Mouse (Mus musculus) brain, embryonic 14.5 days (tissue): ENCODE data around the gene Ebf1.

Experiments
- CTCF ChIP-seq: fragments of 200-500 bp; IDR thresholded peaks from 2 replicates; pipeline ENCODE4 v1.5.1; 2012; ENCODE audit warnings: inconsistent platforms, mild to moderate bottlenecking, moderate library complexity, borderline replicate concordance; ENCODE audit not compliant: insufficient read depth, insufficient read length; ENCODE audit errors: extremely low read depth
- POLR2A ChIP-seq: fragments of 200-500 bp; IDR thresholded peaks from 2 replicates; pipeline ENCODE4 v1.6.1; 2012; ENCODE audit warnings: mild to moderate bottlenecking, inconsistent platforms, borderline replicate concordance; ENCODE audit not compliant: poor library complexity, insufficient read depth, insufficient read length, severe bottlenecking; ENCODE audit errors: extremely low read depth

GRCm38 (mm10) chr11:44861108-44861507 is 244.0 kb downstream of the Ebf1 start:
- TF ChIP-seq CTCF (no peak), POLR2A (no peak)
